Mouse (Mus musculus) frontal cortex, postnatal 14 days (tissue): ENCODE results near the gene Borcs6.

Source experiments
- DNase-seq, 2 experiments: peaks; one replicate each; pipeline ENCODE4 v3.0.0; 2022; ENCODE audit warnings: low spot score in 2 of 2

Borcs6 gene

DNA sequence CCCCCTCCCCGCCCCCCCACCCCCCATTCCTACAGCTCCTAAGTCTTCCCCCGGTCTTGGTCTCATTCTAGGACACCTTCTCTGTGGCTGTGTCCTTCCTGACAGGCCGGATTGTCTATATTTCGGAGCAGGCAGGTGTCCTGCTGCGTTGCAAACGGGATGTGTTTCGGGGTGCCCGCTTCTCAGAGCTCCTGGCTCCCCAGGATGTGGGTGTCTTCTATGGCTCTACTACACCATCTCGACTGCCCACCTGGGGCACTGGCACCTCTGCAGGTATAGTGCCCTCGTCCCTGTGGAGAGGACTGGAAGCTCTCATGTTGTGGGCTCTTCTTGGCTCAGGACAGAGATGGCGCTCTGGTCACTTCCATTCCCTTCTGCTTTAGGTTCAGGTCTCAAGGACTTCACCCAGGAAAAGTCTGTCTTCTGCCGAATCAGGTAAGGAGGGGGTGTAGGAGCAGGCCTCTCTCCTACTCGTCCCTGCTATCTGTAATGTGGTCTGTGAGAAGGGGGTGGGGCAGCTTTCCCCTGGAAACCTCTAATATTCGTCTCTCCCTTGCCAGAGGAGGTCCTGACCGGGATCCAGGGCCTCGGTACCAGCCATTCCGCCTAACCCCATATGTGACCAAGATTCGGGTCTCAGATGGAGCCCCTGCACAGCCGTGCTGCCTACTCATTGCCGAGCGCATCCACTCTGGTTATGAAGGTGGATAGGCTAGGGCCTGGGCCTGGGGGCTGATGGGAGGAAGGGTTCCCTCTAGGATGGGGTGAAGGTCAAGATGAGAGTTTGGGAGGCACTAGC, 42.3 kb downstream of the Borcs6 start:
- no peak for DNase-seq

DNA sequence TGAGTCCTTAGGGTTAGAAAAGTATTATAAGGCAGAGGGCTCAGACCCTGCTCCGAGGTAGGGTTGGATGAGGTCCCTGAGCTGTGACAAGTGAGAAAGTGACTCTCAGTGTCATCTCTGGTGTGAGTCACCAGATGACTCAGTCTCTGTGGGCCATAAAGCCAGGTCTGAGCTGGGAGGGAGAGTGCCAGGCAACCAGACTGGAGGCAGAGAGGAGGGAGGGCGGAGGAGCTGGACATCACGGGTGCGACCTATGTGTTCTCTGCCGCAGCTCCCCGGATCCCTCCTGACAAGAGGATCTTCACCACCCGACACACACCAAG, 42.8 kb downstream of the Borcs6 start:
- no peak for DNase-seq

DNA sequence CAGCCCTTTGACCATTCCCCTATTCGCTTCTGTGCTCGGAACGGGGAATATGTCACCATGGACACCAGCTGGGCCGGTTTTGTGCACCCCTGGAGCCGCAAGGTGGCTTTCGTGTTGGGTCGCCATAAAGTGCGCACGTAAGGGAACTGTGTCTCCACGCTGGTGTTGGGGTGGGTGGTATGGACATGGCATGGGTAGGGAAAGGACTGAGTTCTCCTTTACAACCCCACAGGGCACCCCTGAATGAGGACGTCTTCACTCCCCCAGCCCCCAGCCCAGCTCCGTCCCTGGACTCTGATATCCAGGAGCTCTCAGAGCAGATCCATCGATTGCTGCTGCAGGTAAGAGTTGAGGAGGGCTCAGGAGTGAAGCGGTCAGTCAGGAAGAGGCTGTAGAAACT, 43.6 kb downstream of the Borcs6 start:
- no peak for DNase-seq

DNA sequence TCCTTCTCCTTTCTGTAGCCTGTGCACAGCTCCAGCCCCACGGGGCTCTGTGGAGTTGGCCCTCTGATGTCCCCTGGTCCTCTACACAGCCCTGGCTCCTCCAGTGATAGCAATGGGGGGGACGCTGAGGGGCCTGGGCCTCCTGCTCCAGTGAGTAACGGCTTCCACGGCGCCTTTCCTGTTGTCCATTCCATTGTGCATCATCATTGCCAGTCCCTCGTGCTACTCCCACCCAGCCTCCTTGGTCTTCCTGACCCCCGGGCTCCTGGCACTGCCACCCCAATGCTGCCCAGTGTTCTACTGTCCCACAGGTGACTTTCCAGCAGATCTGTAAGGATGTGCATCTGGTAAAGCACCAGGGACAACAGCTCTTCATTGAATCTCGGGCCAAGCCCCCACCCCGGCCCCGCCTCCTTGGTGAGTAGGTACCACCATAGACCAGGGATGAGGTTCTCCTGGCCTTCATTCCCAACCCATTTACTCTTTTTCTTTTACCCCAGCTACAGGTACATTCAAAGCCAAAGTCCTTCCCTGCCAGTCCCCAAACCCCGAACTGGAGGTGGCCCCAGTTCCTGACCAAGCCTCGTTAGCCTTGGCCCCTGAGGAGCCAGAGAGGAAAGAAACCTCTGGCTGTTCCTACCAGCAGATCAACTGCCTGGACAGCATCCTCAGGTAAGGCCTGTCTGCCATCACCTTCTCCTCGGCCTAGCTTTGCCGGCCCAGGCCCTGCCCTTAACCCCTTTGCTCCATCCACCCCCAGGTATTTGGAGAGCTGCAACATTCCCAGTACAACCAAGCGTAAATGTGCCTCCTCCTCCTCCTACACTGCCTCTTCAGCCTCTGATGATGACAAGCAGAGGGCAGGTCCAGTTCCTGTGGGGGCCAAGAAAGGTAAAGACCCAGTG, 44.3 kb downstream of the Borcs6 start:
- no peak for DNase-seq

DNA sequence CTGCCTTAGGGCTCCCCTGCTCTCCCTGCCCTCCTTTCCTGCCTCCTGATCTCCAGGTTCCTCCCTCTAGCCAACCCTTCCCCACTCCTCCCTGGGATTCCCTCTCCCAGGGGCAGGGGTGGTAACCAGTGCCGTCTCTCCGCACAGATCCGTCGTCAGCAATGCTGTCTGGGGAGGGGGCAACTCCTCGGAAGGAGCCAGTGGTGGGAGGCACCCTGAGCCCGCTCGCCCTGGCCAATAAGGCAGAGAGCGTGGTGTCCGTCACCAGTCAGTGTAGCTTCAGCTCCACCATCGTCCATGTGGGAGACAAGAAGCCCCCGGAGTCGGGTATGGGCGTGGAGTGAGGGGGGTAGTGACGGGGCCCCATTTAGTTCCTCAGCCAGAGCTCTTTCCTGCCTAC, 45.0 kb downstream of the Borcs6 start:
- peak in 1 of 2 experiments; percentile 5 for DNase-seq

DNA sequence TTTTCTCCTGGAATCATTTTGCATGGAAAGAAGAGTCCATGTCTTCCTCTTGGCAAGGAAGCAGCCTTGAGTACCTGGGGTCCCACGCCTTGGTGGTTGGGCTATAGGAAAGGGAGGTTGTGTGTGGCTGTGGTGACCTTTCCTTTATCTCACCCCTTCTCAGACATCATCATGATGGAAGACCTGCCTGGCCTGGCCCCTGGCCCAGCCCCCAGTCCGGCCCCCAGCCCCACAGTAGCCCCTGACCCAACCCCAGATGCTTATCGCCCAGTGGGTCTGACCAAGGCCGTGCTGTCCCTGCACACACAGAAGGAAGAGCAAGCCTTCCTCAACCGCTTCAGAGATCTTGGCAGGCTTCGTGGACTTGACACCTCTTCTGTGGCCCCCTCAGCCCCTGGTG, 45.7 kb downstream of the Borcs6 start:
- no peak for DNase-seq

DNA sequence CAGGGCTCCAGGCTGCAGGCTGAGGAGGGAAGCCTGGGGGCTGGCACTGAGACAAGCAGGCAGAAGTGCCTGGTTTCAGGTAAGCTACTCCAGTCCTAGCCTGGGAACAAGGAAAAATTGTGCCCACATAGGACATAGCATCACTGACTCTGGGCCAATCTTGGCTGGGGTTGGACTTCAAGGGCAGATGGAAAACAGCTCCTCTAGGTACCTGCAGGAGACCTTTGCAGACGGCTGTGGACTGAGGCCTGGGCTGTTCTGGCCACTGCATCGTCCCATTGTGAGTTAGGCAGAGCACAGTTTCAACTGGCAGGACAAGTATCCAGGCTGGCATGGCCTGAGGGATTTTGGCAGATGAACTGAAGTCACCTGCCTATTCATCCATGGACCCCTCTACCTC, 46.3 kb downstream of the Borcs6 start:
- no peak for DNase-seq

DNA sequence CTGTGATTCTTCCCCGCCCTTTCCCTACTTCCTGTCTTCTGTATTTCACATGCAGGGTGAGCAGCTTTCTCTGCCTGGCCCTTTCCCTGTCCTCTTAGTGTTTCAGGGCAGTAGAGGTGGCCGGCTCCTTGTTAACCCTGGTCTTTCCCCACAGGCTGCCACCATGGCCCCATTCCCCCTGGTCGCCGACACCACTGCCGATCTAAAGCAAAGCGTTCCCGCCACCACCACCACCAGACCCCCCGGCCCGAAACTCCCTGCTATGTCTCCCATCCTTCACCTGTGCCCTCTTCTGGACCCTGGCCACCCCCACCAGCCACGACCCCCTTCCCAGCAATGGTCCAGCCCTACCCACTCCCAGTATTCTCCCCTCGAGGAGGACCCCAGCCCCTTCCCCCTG, 46.8 kb downstream of the Borcs6 start:
- DNase-seq, result no peak

DNA sequence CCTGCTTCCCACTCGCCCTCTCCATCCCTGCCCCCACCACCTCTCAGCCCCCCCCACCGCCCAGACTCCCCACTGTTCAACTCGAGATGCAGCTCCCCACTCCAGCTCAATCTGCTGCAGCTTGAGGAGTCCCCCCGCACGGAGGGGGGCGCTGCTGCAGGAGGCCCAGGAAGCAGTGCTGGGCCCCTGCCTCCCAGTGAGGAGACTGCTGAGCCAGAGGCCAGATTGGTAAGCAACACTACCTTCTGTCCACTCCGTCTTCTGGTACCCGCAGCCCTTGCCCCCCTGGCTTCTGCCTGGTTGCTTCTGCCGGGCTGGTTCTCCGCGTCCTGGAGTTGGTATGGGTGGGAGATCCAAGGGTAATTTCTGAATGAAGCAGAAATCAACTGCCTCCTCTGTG, 47.3 kb downstream of the Borcs6 start:
- no peak for DNase-seq

DNA sequence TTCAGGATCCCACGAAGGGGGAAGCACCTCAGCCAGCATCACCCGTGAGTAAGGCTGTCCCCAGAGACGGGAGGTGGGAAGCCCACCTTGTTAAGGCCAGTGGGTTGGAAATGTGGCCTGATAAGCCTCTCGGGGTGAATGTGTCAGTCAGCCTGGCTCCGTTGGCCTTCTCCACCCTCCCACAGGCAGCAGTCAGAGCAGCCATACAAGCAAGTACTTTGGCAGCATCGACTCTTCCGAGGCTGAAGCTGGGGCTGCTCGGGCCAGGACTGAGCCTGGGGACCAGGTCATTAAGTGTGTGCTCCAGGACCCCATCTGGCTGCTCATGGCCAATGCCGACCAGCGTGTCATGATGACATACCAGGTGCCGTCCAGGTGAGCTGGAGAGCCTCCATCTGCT, 48.2 kb downstream of the Borcs6 start:
- DNase-seq, result peak in 1 of 2 experiments; percentile 7

DNA sequence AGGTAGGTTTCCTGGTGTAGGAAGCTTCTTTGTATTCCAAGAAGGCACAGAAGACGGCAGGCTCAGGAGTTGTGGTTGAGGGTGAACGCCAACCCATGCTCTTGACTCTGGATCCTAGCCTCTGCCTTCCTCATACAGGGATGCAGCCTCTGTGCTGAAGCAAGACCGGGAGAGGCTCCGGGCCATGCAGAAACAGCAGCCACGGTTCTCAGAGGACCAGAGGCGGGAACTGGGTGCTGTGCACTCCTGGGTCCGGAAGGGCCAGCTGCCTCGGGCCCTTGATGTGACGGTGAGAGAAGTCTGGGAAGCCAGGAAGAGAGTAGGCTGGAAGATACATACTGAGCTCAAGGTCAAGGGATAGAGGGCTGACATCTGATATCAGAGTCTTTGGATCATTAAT, 48.7 kb downstream of the Borcs6 start:
- DNase-seq, result peak in 1 of 2 experiments; percentile 6

DNA sequence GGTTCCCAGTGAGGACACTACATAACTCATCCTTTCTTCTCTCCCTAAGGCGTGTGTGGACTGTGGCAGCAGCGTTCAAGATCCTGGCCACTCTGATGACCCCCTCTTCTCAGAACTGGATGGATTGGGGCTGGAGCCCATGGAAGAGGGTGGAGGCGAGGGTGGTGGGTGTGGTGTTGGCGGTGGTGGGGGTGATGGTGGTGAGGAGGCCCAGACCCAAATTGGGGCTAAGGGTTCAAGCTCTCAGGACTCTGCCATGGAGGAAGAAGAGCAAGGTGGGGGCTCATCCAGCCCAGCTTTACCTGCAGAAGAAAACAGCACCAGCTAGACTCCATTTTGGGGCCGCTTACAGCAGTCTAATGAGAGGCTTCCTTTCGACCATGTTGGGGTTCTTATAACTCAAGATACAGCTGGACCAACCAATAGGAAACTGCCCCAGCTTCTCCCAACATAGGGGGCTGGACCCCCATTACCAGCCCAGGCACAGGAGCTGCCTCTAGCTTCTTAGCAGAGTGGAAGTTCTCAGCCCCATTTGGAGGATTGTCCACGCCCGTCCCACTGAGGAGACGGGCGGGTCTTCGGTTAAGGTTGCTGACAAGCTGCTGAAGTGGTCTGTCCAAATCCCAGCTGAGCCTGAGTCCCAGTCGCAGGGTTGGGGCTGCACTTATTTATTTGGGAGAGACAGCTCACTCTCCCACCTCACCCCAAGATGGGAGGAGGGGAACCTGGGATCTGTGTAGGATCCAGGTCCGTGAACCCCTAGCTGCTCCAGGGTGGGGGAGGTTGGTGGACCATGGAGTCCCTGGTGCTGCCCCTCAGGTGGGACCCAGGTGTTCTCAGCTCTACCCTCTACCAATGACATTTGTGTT, 49.7 kb downstream of the Borcs6 start:
- peak in 1 of 2 experiments; percentile 10 for DNase-seq

DNA sequence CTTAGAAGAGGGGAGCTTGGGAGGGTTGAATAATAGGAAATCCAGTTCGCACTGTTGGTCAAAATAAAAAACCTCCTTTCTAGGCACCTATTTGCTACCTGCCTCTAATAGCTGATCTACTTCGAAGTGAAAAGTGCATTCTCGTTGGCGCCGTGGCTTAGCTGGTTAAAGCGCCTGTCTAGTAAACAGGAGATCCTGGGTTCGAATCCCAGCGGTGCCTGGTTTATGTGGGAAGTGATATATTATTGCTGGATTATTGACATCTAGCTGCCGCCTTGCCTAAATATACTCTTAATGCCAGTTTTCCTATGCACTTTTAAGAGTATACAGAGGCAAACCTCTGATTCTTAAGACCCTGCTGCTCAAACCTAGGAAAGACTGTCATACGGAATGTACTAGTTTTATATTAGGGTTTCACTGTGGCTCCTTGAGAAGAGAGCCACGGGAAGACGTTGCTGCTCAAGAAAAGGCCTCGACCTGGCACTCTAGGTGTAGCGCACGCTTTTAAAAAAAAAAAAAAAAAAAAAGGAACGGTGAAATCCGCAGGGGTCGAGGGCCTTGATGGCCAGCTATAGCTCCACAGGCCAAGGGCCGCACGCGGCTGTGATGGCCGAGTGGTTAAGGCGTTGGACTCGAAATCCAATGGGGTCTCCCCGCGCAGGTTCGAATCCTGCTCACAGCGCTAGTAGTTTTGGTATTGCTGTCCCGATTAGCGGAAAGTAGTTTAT, 51.0 kb downstream of the Borcs6 start:
- peak; percentile 80 to 90 for DNase-seq
